In genomic region chr12:40935098-40935759, GRCm38 (mm10) we compare ENCODE assay signal across 29 mouse cellular contexts.
DNase-seq lines count a peak whose midpoint lies in the region; ATAC-seq and TF ChIP-seq lines count a peak whose summit lies in the region.
"Had no signal": no experiment of that assay in that cellular context is flagged by ENCODE, and none has a peak within 500 bp of the region (broad histone marks: within the 10 kb centered on the region; RNA-seq: fewer than 3 reads in every experiment).

No protein-coding gene starts in this region.

- no peak overlapping the region for H3K4me3 ChIP-seq in intestine, embryonic 16.5 days (ENCODE audit: low read length)
- H3K4me3 ChIP-seq in intestine, postnatal 0 days (ENCODE audit: low read depth, low read length) = no peak overlapping the region
- no peak overlapping the region for H3K4me3 ChIP-seq in liver, embryonic 11.5 days (ENCODE audit: low read depth, low read length)
- H3K4me3 ChIP-seq in liver, embryonic 16.5 days (ENCODE audit: low read depth, low read length) = no peak overlapping the region
- no peak overlapping the region for H3K4me3 ChIP-seq in thymus, adult 2 months (ENCODE audit: control insufficient read depth, insufficient read depth, low read length)
- H3K4me3 ChIP-seq: heart, adult 2 months; heart, embryonic 13.5 days; hindbrain, embryonic 10.5 days; intestine, embryonic 15.5 days; left cerebral cortex, adult 2 months; limb, embryonic 12.5 days; midbrain, embryonic 13.5 days; neural tube, embryonic 13.5 days had no signal

- H3K36me3 ChIP-seq in intestine, embryonic 16.5 days (ENCODE audit: control insufficient read depth, insufficient read depth, low read length) = no peaks in the 10 kb centered on the region
- no peaks in the 10 kb centered on the region for H3K36me3 ChIP-seq in intestine, postnatal 0 days (ENCODE audit: control insufficient read depth, insufficient read depth)
- no peaks in the 10 kb centered on the region for H3K36me3 ChIP-seq in liver, embryonic 11.5 days (ENCODE audit: control insufficient read depth, insufficient read depth, low read length)
- no peaks in the 10 kb centered on the region for H3K36me3 ChIP-seq in liver, embryonic 16.5 days (ENCODE audit: control insufficient read depth, insufficient read depth)
- H3K36me3 ChIP-seq in thymus, adult 2 months (ENCODE audit: control insufficient read depth, insufficient read depth, low read length) = no peaks in the 10 kb centered on the region
- H3K36me3 ChIP-seq: G1E; heart, embryonic 13.5 days; hindbrain, embryonic 10.5 days; intestine, embryonic 15.5 days; limb, embryonic 12.5 days; midbrain, embryonic 13.5 days; neural tube, embryonic 13.5 days had no signal

- peak; percentile 56 for DNase-seq in c-Kit-positive CD71-positive TER-119-positive erythroid progenitor cells, embryonic 14.5 days (ENCODE audit: low spot score)
- no peak for DNase-seq in liver, embryonic 11.5 days (ENCODE audit: low spot score)
- DNase-seq in right cerebral cortex, postnatal 25 days = no peak
- no peak for DNase-seq in cerebellum, adult 11-12 months
- no peak for DNase-seq in thymus, adult 2 months
- DNase-seq: adrenal gland, postnatal 10 days; cerebellum, adult 2 months; cerebellum, postnatal 14 days; heart, adult 2 months; heart, postnatal 14 days; kidney, postnatal 14 days; lung, adult 18-20 months; lung, postnatal 10 days; thymus, postnatal 36 days had no signal

- H3K27ac ChIP-seq in intestine, embryonic 16.5 days (ENCODE audit: low read length) = no peak overlapping the region
- H3K27ac ChIP-seq in intestine, postnatal 0 days (ENCODE audit: low read depth, low read length) = no peak overlapping the region
- no peak overlapping the region for H3K27ac ChIP-seq in liver, embryonic 11.5 days (ENCODE audit: low read depth, low read length)
- H3K27ac ChIP-seq in liver, embryonic 16.5 days (ENCODE audit: low read length) = peak overlapping the region; percentile 90
- H3K27ac ChIP-seq in thymus, adult 2 months (ENCODE audit: control insufficient read depth, insufficient read depth, low read length) = no peak overlapping the region
- H3K27ac ChIP-seq: heart, adult 2 months; heart, embryonic 13.5 days; hindbrain, embryonic 10.5 days; hindbrain, postnatal 0 days; intestine, embryonic 15.5 days; left cerebral cortex, adult 2 months; limb, embryonic 12.5 days; macrophage; midbrain, embryonic 13.5 days; neural tube, embryonic 13.5 days had no signal

- no peaks in the 10 kb centered on the region for H3K27me3 ChIP-seq in intestine, embryonic 16.5 days (replicated peaks; ENCODE audit: control insufficient read depth, insufficient read depth, low read length)
- no peaks in the 10 kb centered on the region for H3K27me3 ChIP-seq in intestine, postnatal 0 days (replicated peaks; ENCODE audit: control insufficient read depth, insufficient read depth, low read length)
- H3K27me3 ChIP-seq in liver, embryonic 11.5 days (replicated peaks; ENCODE audit: control insufficient read depth, insufficient read depth, low read length) = no peaks in the 10 kb centered on the region
- no peaks in the 10 kb centered on the region for H3K27me3 ChIP-seq in liver, embryonic 16.5 days (ENCODE audit: control insufficient read depth, insufficient read depth, low read depth, low read length)
- H3K27me3 ChIP-seq in thymus, adult 2 months (ENCODE audit: control insufficient read depth, insufficient read depth, low read length) = no peaks in the 10 kb centered on the region
- H3K27me3 ChIP-seq: heart, embryonic 13.5 days; intestine, embryonic 15.5 days; limb, embryonic 12.5 days; midbrain, embryonic 13.5 days; neural tube, embryonic 13.5 days; Patski had no signal

- peak; percentile 63 for ATAC-seq in intestine, embryonic 16.5 days
- no peak for ATAC-seq in intestine, postnatal 0 days
- ATAC-seq in liver, embryonic 11.5 days (replicated peaks; ENCODE audit: low FRiP score) = peak; percentile 80
- ATAC-seq in liver, embryonic 16.5 days (ENCODE audit: low read depth) = peak; percentile 99
- ATAC-seq: forebrain, embryonic 14.5 days; hindbrain, postnatal 0 days; intestine, embryonic 15.5 days; midbrain, embryonic 13.5 days; Patski had no signal

- no peak for TF ChIP-seq CTCF in intestine, postnatal 0 days (IDR thresholded peaks at IDR 0.05; ENCODE audit: low read depth)
- TF ChIP-seq CTCF in thymus, adult 2 months (IDR thresholded peaks at IDR 0.05; ENCODE audit: borderline replicate concordance, control insufficient read depth, extremely low read depth, insufficient read depth, low read length, poor library complexity) = no peak

- H3K9me3 ChIP-seq in intestine, embryonic 16.5 days (ENCODE audit: control insufficient read depth, low read length) = no peaks in the 10 kb centered on the region
- no peaks in the 10 kb centered on the region for H3K9me3 ChIP-seq in intestine, postnatal 0 days (ENCODE audit: control insufficient read depth)
- no peaks in the 10 kb centered on the region for H3K9me3 ChIP-seq in liver, embryonic 11.5 days (ENCODE audit: control insufficient read depth, low read length)
- H3K9me3 ChIP-seq in liver, embryonic 16.5 days (replicated peaks; ENCODE audit: control insufficient read depth, low read length) = no peaks in the 10 kb centered on the region
- H3K9me3 ChIP-seq: G1E; heart, embryonic 13.5 days; hindbrain, embryonic 10.5 days; intestine, embryonic 15.5 days; limb, embryonic 12.5 days; midbrain, embryonic 13.5 days; neural tube, embryonic 13.5 days had no signal

- no peak overlapping the region for H3K4me2 ChIP-seq in intestine, embryonic 16.5 days (ENCODE audit: low read depth, low read length)
- H3K4me2 ChIP-seq in intestine, postnatal 0 days (replicated peaks; ENCODE audit: low read depth) = no peak overlapping the region
- H3K4me2 ChIP-seq in liver, embryonic 11.5 days = no peak overlapping the region
- peak overlapping the region; percentile 56 for H3K4me2 ChIP-seq in liver, embryonic 16.5 days (ENCODE audit: low read depth, low read length)
- H3K4me2 ChIP-seq: heart, embryonic 13.5 days; intestine, embryonic 15.5 days; limb, embryonic 12.5 days; midbrain, embryonic 13.5 days; neural tube, embryonic 13.5 days had no signal

- H3K9ac ChIP-seq in intestine, embryonic 16.5 days (ENCODE audit: low read depth, low read length) = no peak overlapping the region
- H3K9ac ChIP-seq in intestine, postnatal 0 days (ENCODE audit: low read depth, low read length) = no peak overlapping the region
- no peak overlapping the region for H3K9ac ChIP-seq in liver, embryonic 11.5 days (ENCODE audit: low read depth, low read length)
- H3K9ac ChIP-seq in liver, embryonic 16.5 days (ENCODE audit: low read depth, low read length) = peak overlapping the region; percentile 58
- H3K9ac ChIP-seq: heart, embryonic 13.5 days; intestine, embryonic 15.5 days; limb, embryonic 12.5 days; midbrain, embryonic 13.5 days; neural tube, embryonic 13.5 days had no signal

- no peaks in the 10 kb centered on the region for H3K4me1 ChIP-seq in intestine, embryonic 16.5 days (ENCODE audit: control insufficient read depth, insufficient read depth, low read length)
- H3K4me1 ChIP-seq in intestine, postnatal 0 days (replicated peaks; ENCODE audit: control insufficient read depth, insufficient read depth, low read length) = no peaks in the 10 kb centered on the region
- H3K4me1 ChIP-seq in liver, embryonic 11.5 days (replicated peaks; ENCODE audit: control insufficient read depth, insufficient read depth, low read length) = no peaks in the 10 kb centered on the region
- peaks cover 11% of the 10 kb centered on the region for H3K4me1 ChIP-seq in liver, embryonic 16.5 days (ENCODE audit: control insufficient read depth, low read depth, low read length)
- H3K4me1 ChIP-seq in thymus, adult 2 months (replicated peaks; ENCODE audit: control insufficient read depth, insufficient read depth, low read length) = no peaks in the 10 kb centered on the region
- H3K4me1 ChIP-seq: heart, embryonic 13.5 days; intestine, embryonic 15.5 days; limb, embryonic 12.5 days; neural tube, embryonic 13.5 days had no signal

- WGBS in intestine, embryonic 16.5 days = 81% methylated on average over 2 of the region's 2 CpGs
- 86% methylated on average over 2 of the region's 2 CpGs for WGBS in intestine, postnatal 0 days
- 73% methylated on average over 2 of the region's 2 CpGs for WGBS in liver, embryonic 11.5 days
- WGBS in liver, embryonic 16.5 days (ENCODE audit: insufficient replicate concordance) = 50% methylated on average over 2 of the region's 2 CpGs
- WGBS in thymus, adult 2 months = 76% methylated on average over 2 of the region's 2 CpGs

- no peak for TF ChIP-seq POLR2A in thymus, adult 2 months (IDR thresholded peaks at IDR 0.05; ENCODE audit: control insufficient read depth, extremely low read depth, insufficient read depth, low read length, poor library complexity)
